Mouse (Mus musculus) embryonic facial prominence, embryonic 14.5 days (tissue): ENCODE measurements around the gene Lin52. TPM values are rescaled to one million over a fixed set of nuclear protein-coding genes. Genes with fewer than 3 reads are reported as not detected.

Experiments used
- ATAC-seq: fragments of 200-750 bp; cut with Nextera tagmentation; 2 replicates; pipeline ENCODE4 v1.8.0; 2017; ENCODE audit warnings: low read depth, moderate number of reproducible peaks, moderate TSS enrichment
- DNase-seq: peaks from one replicate; pipeline ENCODE4 v3.0.0-alpha.2; 2015; ENCODE audit warnings: low spot score
- H3K27ac ChIP-seq: fragments of 300-500 bp; sonication (generic); replicated peaks from 2 replicates; pipeline ENCODE4 v1.5.1; 2014; ENCODE audit warnings: low read depth, mild to moderate bottlenecking, low read length, moderate library complexity
- H3K27me3 ChIP-seq: fragments of 300-500 bp; sonication (generic); replicated peaks from 2 replicates; pipeline ENCODE4 v1.6.1; 2014; ENCODE audit warnings: low read length; ENCODE audit not compliant: control insufficient read depth, insufficient read depth
- H3K36me3 ChIP-seq: fragments of 300-500 bp; sonication (generic); 2 replicates; pipeline ENCODE4 v1.6.1; 2014; ENCODE audit warnings: low read length, mixed read lengths; ENCODE audit not compliant: control insufficient read depth, insufficient read depth
- H3K4me1 ChIP-seq: fragments of 300-500 bp; sonication (generic); 2 replicates; pipeline ENCODE4 v1.6.1; 2014; ENCODE audit warnings: antibody characterized with exemption, low read length; ENCODE audit not compliant: control insufficient read depth, insufficient read depth
- H3K4me2 ChIP-seq: fragments of 300-500 bp; sonication (generic); 2 replicates; pipeline ENCODE4 v1.6.1; 2014; ENCODE audit warnings: low read depth, mild to moderate bottlenecking, low read length, moderate library complexity, mixed read lengths
- H3K4me3 ChIP-seq: fragments of 300-500 bp; sonication (generic); 2 replicates; pipeline ENCODE4 v1.5.1; 2014; ENCODE audit warnings: low read depth, mild to moderate bottlenecking, low read length
- H3K9ac ChIP-seq: fragments of 300-500 bp; sonication (generic); 2 replicates; pipeline ENCODE4 v1.6.1; 2014; ENCODE audit warnings: low read depth, mild to moderate bottlenecking, low read length, moderate library complexity, mixed read lengths
- H3K9me3 ChIP-seq: fragments of 300-500 bp; sonication (generic); 2 replicates; pipeline ENCODE4 v1.6.1; 2016; ENCODE audit warnings: low read length; ENCODE audit not compliant: control insufficient read depth
- WGBS: fragments of 180-500 bp; shearing (Covaris S2); extraction: QIAGEN DNeasy Blood & Tissue Kit; methylation state at CpG from one replicate; pipeline ENCODE4 v1.1.7; 2014; 5-methylcytosine and 5-hydroxymethylcytosine counted together
- polyA plus RNA-seq: library from polyadenylated mRNA; unstranded; fragments of >200 nt; fragmentation: Nextera tagmentation; extraction: Ambion mirVana; gene quantifications from 2 replicates; pipeline ENCODE4 v1.2.1, GENCODE M21; 2014

Gene Lin52
- polyA plus RNA-seq, 1 experiment from 2014 or later: 20.2 TPM

DNA sequence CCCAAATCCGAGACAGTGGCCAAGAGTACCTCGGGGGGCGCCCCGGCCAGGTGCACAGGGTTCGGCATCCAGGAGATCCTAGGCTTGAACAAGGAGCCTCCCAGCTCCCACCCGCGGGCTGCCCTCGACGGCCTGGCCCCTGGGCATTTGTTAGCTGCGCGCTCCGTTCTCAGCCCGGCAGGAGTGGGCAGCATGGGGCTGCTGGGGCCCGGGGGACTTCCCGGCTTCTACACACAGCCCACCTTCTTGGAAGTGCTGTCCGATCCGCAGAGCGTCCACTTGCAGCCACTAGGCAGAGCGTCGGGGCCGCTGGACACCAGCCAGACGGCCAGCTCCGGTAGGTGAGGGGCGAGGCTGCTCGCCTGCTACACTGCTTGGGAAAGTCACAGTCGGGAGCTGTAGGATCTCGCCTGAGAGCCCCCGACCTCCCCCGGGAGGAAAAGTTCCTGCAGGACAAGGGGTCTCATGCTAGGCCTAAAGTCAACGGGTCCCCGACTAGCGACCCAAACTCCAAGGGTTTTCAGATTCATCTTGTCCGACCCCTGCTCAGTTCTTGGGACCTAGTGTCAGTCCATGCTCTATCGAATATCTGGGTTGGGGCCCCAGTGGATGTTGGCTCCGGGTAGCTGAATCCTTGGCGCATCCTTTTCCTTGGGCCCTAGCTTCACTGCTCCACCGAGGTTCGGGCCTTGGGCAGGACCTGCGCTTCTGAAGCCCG lies 118.9 kb downstream of the Lin52 start:
- DNase-seq (no peak), ATAC-seq (no peak)
- 4% methylated on average over 23 of the region's 40 CpGs for WGBS
- Histone ChIP-seq H3K27me3 (peaks cover 77% of the 10 kb centered on the region), H3K27ac (no peak overlapping the region), H3K9ac (no peak overlapping the region), H3K4me1 (peaks cover 6% of the 10 kb centered on the region; the same call in 1 of the 2 replicates), H3K9me3 (no peaks in the 10 kb centered on the region), H3K4me2 (0 out of 2 replicates have a peak overlapping the region, but pooled peaks have one; percentile 33), H3K36me3 (no peaks in the 10 kb centered on the region), H3K4me3 (peak overlapping the region; percentile 23)

DNA sequence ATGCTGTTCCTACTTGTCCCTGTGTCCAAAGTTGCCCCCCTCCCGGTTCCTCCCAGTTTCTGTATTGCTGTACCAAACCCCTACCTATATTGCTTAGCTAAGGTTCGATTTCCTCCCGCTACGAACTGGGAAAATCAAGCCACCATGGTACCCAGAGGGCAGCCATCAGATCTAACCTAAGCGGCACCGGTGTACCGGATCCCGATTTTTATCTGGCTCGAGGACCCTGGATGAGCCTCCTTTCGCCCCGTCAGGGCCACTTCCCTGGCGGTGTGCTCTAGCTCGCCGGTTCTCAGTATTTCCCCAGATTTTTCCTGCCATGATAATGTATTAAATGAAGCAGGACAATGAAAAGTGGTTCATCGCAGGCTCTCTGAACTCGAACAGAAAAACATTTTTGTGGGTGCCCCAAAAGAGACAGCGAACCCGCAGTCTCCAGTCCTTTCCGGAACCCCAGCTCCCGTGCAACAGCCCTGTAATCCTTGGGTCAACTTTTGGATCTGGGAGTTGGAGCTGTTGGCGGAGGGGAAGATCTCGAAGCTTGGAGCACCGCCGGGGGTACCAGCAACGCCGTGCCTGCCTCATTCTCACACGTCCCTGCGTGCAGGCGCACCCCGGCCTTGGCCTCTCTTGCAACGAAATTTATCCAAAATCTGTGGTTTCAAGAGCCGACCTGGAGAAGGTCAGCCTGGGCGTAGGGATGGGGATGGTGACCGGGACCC lies 119.6 kb downstream of the Lin52 start:
- Histone ChIP-seq H3K27me3 (peaks cover 77% of the 10 kb centered on the region), H3K9me3 (no peaks in the 10 kb centered on the region), H3K36me3 (no peaks in the 10 kb centered on the region), H3K4me1 (peaks cover 6% of the 10 kb centered on the region; the same call in 1 of the 2 replicates), H3K4me2 (peak overlapping the region; percentile 33; the same call in 1 of the 2 replicates), H3K4me3 (peak overlapping the region; percentile 23), H3K27ac (no peak overlapping the region), H3K9ac (peak overlapping the region; percentile 34; the same call in 1 of the 2 replicates)
- no peak for DNase-seq
- ATAC-seq: no peak
- WGBS: 1% methylated on average over 34 of the region's 34 CpGs

DNA sequence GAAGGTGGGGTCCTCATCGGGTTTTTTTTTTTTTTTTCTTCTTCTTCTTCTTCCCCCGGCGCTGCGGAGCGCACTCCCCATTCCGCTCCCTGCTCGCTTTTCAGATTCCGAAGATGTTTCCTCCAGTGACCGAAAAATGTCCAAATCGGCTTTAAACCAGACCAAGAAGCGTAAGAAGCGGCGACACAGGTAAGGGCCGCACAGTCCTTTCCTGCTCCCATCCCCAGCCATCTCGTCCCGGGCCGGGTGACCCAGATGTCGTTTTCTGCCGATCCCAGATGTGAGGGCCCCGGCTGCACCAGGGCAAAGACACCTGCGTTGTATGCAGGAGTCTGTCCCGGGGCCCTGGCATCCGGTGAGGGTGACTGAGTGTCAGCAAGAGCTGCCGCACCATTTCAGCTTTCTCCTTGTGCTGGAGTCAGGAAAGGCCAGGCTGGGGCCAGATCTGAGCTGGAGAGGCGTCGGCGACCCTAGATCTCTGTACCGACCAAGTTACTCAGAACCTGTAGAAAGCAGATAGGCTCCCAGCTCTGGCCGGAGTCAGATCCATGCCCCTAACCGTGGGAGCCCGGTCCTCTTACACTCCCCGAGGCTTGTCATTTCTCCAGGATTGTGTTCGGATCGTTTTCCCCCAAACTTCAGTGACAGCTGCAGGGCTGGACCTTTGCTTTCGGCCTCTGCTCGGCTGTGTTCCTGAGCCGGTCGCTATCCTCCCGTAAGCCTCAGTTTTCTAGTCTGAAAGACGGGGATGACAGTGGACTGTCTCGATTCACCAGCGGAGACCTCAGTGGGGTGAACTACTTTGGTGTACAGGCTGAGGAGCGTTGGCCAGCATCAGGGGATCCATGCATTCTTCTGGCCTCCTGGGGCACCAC lies 120.5 kb downstream of the Lin52 start:
- Histone ChIP-seq H3K27me3 (peaks cover 77% of the 10 kb centered on the region), H3K4me1 (peaks cover 6% of the 10 kb centered on the region; the same call in 1 of the 2 replicates), H3K9ac (peak overlapping the region; percentile 34; the same call in 1 of the 2 replicates), H3K9me3 (no peaks in the 10 kb centered on the region), H3K36me3 (no peaks in the 10 kb centered on the region), H3K4me2 (peak overlapping the region; percentile 33; the same call in 1 of the 2 replicates), H3K27ac (no peak overlapping the region), H3K4me3 (peak overlapping the region; percentile 23)
- 3% methylated on average over 41 of the region's 43 CpGs for WGBS
- ATAC-seq (no peak), DNase-seq (no peak)

DNA sequence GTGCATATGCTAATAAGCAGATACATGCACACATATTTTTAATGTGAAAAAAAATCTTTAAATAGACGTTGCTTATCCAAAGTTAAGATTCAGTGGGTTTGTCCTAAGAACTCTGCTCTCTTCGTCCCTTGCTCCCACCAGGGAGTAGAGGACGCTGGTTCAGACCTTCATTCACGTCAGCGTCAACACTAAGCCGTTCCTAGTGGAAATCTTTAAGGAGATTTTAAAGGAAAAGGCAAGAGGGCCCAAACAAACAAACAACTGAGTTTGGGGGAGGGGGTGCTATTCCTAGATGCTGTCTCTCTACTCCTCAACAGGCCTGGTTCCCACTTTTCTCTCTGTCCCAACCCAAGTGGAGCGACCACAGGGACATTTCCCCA lies 121.1 kb downstream of the Lin52 start:
- Histone ChIP-seq H3K4me3 (0 out of 2 replicates have a peak overlapping the region, but pooled peaks have one; percentile 23), H3K9ac (no peak overlapping the region), H3K27me3 (peaks cover 72% of the 10 kb centered on the region), H3K9me3 (no peaks in the 10 kb centered on the region), H3K36me3 (no peaks in the 10 kb centered on the region), H3K4me2 (no peak overlapping the region), H3K27ac (no peak overlapping the region), H3K4me1 (peaks cover 6% of the 10 kb centered on the region; the same call in 1 of the 2 replicates)
- WGBS: 3% methylated on average over 7 of the region's 7 CpGs
- ATAC-seq (no peak), DNase-seq (no peak)

DNA sequence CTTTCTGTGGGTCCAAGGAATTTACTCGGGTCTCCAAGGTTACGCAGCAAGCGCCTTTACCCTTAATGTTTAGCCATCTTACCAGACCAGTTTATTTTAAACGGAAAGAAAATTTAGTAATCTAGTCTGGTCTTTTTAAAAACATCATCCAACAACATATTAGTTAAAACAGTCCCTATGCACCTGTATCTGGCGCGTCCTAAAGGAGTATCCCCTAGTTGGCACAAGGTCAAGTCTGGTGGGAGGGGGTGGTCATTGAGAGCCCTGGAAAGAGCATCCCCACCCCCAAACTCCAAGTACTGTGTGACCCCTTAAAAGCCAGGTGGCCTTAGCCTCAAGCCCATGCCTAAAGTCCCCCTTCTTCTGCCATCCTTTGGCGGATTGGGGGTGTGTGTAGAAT lies 121.9 kb downstream of the Lin52 start:
- Histone ChIP-seq H3K4me3 (no peak overlapping the region), H3K4me1 (peaks cover 6% of the 10 kb centered on the region; the same call in 1 of the 2 replicates), H3K9me3 (no peaks in the 10 kb centered on the region), H3K27ac (no peak overlapping the region), H3K27me3 (peaks cover 64% of the 10 kb centered on the region), H3K9ac (no peak overlapping the region), H3K36me3 (no peaks in the 10 kb centered on the region), H3K4me2 (no peak overlapping the region)
- no peak for ATAC-seq
- WGBS: 18% methylated on average over 7 of the region's 7 CpGs
- DNase-seq: no peak

DNA sequence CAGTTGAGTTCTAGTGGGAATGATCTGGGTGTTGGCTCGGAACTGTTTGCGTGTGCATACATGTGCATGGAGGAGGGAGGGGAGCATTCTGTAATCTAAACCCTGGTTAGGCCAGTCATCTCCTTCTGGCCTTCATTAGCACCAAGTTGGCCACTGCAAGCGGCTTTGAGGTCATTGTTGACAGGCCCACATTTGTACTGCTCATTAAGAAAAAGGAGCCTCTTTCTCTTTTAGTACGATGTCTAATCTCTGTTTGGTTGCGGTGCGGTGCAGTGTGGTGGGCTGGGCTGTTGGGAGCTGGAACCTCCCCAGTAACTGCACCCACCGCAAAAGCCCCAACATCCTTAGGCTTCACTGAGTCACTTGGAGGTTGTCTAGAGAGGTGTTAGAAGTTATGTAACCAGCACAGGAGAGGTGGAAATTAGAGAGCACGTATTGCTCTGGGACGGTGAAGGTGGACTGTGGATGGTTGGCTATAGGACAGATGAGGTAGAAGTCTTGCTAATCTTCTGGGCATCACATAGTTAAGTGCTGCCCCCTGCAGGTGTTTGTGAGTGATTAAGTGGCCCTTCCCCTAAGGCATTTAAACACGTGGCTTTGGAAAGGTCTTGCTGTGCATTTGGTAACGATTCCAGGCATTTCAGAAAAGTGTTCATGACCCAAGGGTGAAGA lies 126.7 kb downstream of the Lin52 start:
- Histone ChIP-seq H3K4me3 (no peak overlapping the region), H3K4me2 (no peak overlapping the region), H3K9ac (no peak overlapping the region), H3K4me1 (no peaks in the 10 kb centered on the region), H3K27ac (no peak overlapping the region), H3K9me3 (no peaks in the 10 kb centered on the region), H3K36me3 (no peaks in the 10 kb centered on the region), H3K27me3 (peaks cover 18% of the 10 kb centered on the region)
- DNase-seq (no peak), ATAC-seq (no peak)
- WGBS: 69% methylated on average over 11 of the region's 11 CpGs

DNA sequence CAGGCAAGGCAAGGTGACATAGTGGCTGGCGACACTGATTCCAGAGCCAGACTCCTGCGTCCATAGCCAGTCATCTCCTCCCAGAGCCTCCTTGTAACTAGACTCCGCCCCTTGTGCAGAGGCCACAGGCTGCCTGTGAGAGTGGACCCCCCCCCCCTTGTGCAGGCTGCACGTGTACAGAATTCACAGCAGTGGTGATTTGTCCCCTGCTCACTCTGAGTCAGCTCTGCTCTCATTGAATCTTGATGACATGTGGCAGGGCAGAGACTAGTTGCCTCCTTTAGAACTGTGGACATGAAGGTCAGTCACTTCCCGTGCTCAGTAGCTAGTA lies 127.2 kb downstream of the Lin52 start:
- peaks cover 13% of the 10 kb centered on the region for H3K27me3 ChIP-seq
- H3K36me3 ChIP-seq: no peaks in the 10 kb centered on the region
- H3K9me3 ChIP-seq: no peaks in the 10 kb centered on the region
- no peak for DNase-seq
- no peak for ATAC-seq
- H3K4me2 ChIP-seq: no peak overlapping the region
- H3K27ac ChIP-seq: no peak overlapping the region
- H3K4me1 ChIP-seq: no peaks in the 10 kb centered on the region
- WGBS: 22% methylated on average over 5 of the region's 5 CpGs
- no peak overlapping the region for H3K4me3 ChIP-seq
- no peak overlapping the region for H3K9ac ChIP-seq

DNA sequence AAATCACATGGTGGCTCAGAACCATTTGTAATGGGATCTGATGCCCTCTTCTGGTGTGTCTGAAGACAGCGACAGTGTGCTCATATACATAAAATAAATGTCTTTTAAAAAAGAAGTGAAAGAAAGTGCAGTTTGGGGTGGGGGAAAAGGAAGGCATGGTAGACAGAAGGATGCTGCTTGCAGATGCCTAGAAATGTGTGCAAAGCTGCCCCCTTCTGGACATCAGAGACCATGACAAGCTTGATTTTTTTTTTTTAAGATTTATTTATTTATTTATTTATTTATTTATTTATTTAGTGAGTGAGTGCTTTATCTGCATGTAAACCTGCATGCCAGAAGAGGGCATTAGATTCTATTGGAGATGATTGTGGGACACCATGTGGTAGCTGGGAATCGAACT lies 130.1 kb downstream of the Lin52 start:
- Histone ChIP-seq H3K9ac (no peak overlapping the region), H3K4me2 (no peak overlapping the region), H3K9me3 (no peaks in the 10 kb centered on the region), H3K27ac (no peak overlapping the region), H3K27me3 (no peaks in the 10 kb centered on the region), H3K4me3 (no peak overlapping the region), H3K36me3 (no peaks in the 10 kb centered on the region), H3K4me1 (no peaks in the 10 kb centered on the region)
- WGBS: 88% methylated on average over 2 of the region's 2 CpGs
- DNase-seq: no peak
- no peak for ATAC-seq
